Mouse (Mus musculus) forebrain, embryonic 11.5 days (tissue): ENCODE data around the gene Secisbp2l. TPM values are rescaled to one million over a fixed set of nuclear protein-coding genes. Genes with fewer than 3 reads are reported as not detected.

Source experiments
- ATAC-seq: fragments of 200-750 bp; cut with Nextera tagmentation; replicated peaks from 2 replicates; pipeline ENCODE4 v1.8.0; 2017; ENCODE audit warnings: moderate TSS enrichment; ENCODE audit not compliant: low FRiP score
- DNase-seq: peaks from one replicate; pipeline ENCODE4 v3.0.0-alpha.2; 2017; ENCODE audit warnings: low spot score
- H3K27ac ChIP-seq: fragments of 300-500 bp; sonication (generic); 2 replicates; pipeline ENCODE4 v1.5.1; 2014; ENCODE audit warnings: low read depth, low read length
- H3K27me3 ChIP-seq: fragments of 300-500 bp; sonication (generic); 2 replicates; pipeline ENCODE4 v1.6.1; 2014; ENCODE audit warnings: mild to moderate bottlenecking, low read length, mixed read lengths; ENCODE audit not compliant: control insufficient read depth, insufficient read depth
- H3K36me3 ChIP-seq: fragments of 300-500 bp; sonication (generic); 2 replicates; pipeline ENCODE4 v1.6.1; 2014; ENCODE audit warnings: mild to moderate bottlenecking, low read length, moderate library complexity, mixed read lengths; ENCODE audit not compliant: control insufficient read depth, insufficient read depth
- H3K4me1 ChIP-seq: fragments of 300-500 bp; sonication (generic); replicated peaks from 2 replicates; pipeline ENCODE4 v1.6.1; 2014; ENCODE audit warnings: low read length, mixed read lengths; ENCODE audit not compliant: control insufficient read depth, insufficient read depth
- H3K4me2 ChIP-seq: fragments of 300-500 bp; sonication (generic); 2 replicates; pipeline ENCODE4 v1.6.1; 2014; ENCODE audit warnings: low read depth, mild to moderate bottlenecking, low read length, moderate library complexity, mixed read lengths; ENCODE audit not compliant: severe bottlenecking
- H3K4me3 ChIP-seq: fragments of 300-500 bp; sonication (generic); 2 replicates; pipeline ENCODE4 v1.5.1; 2014; ENCODE audit warnings: low read depth, low read length
- H3K9ac ChIP-seq: fragments of 300-500 bp; sonication (generic); 2 replicates; pipeline ENCODE4 v1.6.1; 2014; ENCODE audit warnings: low read length
- H3K9me3 ChIP-seq: fragments of 300-500 bp; sonication (generic); 2 replicates; pipeline ENCODE4 v1.6.1; 2016; ENCODE audit warnings: low read length, mixed read lengths; ENCODE audit not compliant: control insufficient read depth
- WGBS: fragments of 180-500 bp; shearing (Covaris S2); extraction: QIAGEN DNeasy Blood & Tissue Kit; methylation state at CpG from one replicate; pipeline ENCODE4 v1.1.7; 2014; 5-methylcytosine and 5-hydroxymethylcytosine counted together
- polyA plus RNA-seq: library from polyadenylated mRNA; unstranded; fragments of >200 nt; fragmentation: Nextera tagmentation; extraction: Ambion mirVana; gene quantifications from 2 replicates; pipeline ENCODE4 v1.2.1, GENCODE M21; 2014

Secisbp2l gene
- polyA plus RNA-seq, 1 experiment from 2014 or later = 28.6 TPM

- Histone ChIP-seq H3K4me2 (no peak overlapping the region), H3K9ac (no peak overlapping the region), H3K27me3 (no peaks in the 10 kb centered on the region), H3K9me3 (no peaks in the 10 kb centered on the region), H3K27ac (no peak overlapping the region), H3K4me3 (no peak overlapping the region), H3K4me1 (0 out of 2 replicates have a peak, but pooled peaks cover 2% of the 10 kb centered on the region), H3K36me3 (no peaks in the 10 kb centered on the region; the same call in 1 of the 2 replicates)
- ATAC-seq (no peak), DNase-seq (no peak)
- WGBS = 90% methylated on average over 12 of the region's 12 CpGs
Observed at GRCm38 (mm10) chr2:125778380-125778779, 4.3 kb downstream of the Secisbp2l start.

DNA sequence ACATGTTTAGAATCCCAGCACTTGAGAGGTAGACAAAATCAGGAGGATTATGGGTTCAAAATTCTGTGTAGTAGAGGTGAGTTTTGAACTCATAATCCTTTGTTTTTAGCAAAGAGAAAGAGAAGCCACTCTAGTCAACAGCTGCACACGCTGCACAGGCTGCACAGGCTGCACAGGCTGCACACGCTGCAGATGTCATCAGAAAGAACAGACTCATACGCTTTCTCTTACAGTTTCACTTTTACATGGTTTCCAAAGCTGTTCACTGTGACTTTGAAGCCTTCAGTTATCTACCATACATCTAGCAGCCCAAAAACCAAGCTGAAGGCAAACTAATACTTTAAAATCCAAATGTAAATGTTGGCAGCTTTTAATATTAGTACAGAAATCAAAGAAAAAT lies 5.7 kb downstream of the Secisbp2l start:
- 98% methylated on average over 3 of the region's 3 CpGs for WGBS
- H3K4me1 ChIP-seq = 0 out of 2 replicates have a peak, but pooled peaks cover 2% of the 10 kb centered on the region
- no peak for DNase-seq
- H3K27me3 ChIP-seq = no peaks in the 10 kb centered on the region
- H3K4me3 ChIP-seq = no peak overlapping the region
- ATAC-seq = no peak
- no peaks in the 10 kb centered on the region; the same call in 1 of the 2 replicates for H3K36me3 ChIP-seq
- H3K9ac ChIP-seq = no peak overlapping the region
- H3K4me2 ChIP-seq = no peak overlapping the region
- no peak overlapping the region for H3K27ac ChIP-seq
- H3K9me3 ChIP-seq = no peaks in the 10 kb centered on the region

DNA sequence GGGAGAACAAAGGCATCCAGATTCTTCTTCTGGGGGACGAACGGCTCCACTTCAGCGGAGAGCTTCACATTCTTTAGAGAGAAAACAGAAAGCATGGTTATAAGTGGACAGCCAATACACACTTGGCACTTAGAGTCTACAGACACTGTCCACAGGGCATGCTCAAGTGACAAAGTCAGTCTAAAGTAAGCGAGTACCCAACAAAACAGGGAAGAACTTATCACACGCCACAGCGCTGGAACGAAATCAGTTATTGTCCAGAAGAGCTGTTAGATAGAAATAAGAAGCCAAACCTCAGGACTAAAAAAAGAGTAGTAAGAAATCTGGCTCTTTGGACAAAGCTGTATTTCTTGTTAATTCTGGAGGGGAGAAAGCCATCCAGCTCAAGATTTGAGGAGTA lies 7.0 kb downstream of the Secisbp2l start:
- no peaks in the 10 kb centered on the region for H3K27me3 ChIP-seq
- no peak for DNase-seq
- H3K27ac ChIP-seq = no peak overlapping the region
- H3K4me1 ChIP-seq = no peaks in the 10 kb centered on the region
- no peak for ATAC-seq
- no peak overlapping the region for H3K4me2 ChIP-seq
- WGBS = 95% methylated on average over 7 of the region's 7 CpGs
- H3K9ac ChIP-seq = no peak overlapping the region
- no peaks in the 10 kb centered on the region; the same call in 1 of the 2 replicates for H3K36me3 ChIP-seq
- no peak overlapping the region for H3K4me3 ChIP-seq
- H3K9me3 ChIP-seq = no peaks in the 10 kb centered on the region

GRCm38 (mm10) chr2:125774846-125775245 lies 7.8 kb downstream of the Secisbp2l start:
- Histone ChIP-seq H3K27me3 (no peaks in the 10 kb centered on the region), H3K4me1 (no peaks in the 10 kb centered on the region), H3K9me3 (no peaks in the 10 kb centered on the region), H3K4me2 (no peak overlapping the region), H3K4me3 (no peak overlapping the region), H3K9ac (no peak overlapping the region), H3K36me3 (no peaks in the 10 kb centered on the region; the same call in 1 of the 2 replicates), H3K27ac (no peak overlapping the region)
- DNase-seq (no peak), ATAC-seq (no peak)
- 89% methylated on average over 4 of the region's 4 CpGs for WGBS

DNA sequence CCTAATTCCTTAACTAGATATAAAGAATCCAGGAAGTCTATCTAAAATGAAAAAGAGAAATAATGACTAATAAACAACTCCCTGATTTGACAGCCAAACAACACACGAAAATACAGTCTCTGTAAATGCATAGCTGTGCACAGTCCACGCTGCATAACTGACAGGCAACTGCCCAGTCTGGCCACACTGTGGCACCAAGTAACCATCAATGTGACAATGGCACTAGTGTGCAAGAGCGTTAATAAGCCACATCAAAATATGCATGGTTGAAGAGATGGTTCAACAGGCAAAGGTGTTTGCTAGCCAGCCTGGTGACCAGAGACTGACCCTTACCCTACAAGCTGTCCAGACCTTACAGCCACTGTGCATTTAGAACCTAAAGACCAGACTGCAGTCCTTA lies 17.6 kb downstream of the Secisbp2l start:
- H3K4me1 ChIP-seq = no peaks in the 10 kb centered on the region
- no peak overlapping the region for H3K27ac ChIP-seq
- 88% methylated on average over 3 of the region's 3 CpGs for WGBS
- H3K4me2 ChIP-seq = no peak overlapping the region
- H3K9ac ChIP-seq = no peak overlapping the region
- no peaks in the 10 kb centered on the region for H3K9me3 ChIP-seq
- no peaks in the 10 kb centered on the region for H3K27me3 ChIP-seq
- no peaks in the 10 kb centered on the region; the same call in 1 of the 2 replicates for H3K36me3 ChIP-seq
- DNase-seq (no peak), ATAC-seq (no peak)
- no peak overlapping the region for H3K4me3 ChIP-seq

DNA sequence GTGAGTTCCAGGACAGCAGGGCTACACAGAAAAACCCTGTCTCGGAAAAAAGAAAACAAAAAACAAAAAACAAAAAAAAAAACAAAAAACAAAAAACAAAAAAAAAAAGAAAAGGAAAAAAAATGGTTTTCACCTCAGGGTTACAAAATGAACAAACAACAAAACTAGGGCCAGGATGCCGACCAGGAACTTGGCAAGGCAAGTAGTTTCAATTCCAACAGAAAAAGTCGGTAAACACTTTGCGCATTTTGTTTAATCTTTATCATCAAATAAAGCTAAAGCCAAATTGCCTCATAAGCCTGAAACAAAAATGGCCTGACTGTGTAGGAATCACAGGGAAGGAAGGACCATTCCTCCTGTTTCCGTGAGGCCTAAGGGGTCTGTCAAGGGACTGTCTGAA lies 18.1 kb downstream of the Secisbp2l start:
- Histone ChIP-seq H3K27ac (no peak overlapping the region), H3K4me3 (no peak overlapping the region), H3K27me3 (no peaks in the 10 kb centered on the region), H3K4me1 (no peaks in the 10 kb centered on the region), H3K9me3 (no peaks in the 10 kb centered on the region), H3K4me2 (no peak overlapping the region), H3K36me3 (no peaks in the 10 kb centered on the region; the same call in 1 of the 2 replicates), H3K9ac (no peak overlapping the region)
- WGBS = 93% methylated on average over 5 of the region's 5 CpGs
- DNase-seq (no peak), ATAC-seq (no peak)

- no peak for DNase-seq
- Histone ChIP-seq H3K9me3 (no peaks in the 10 kb centered on the region), H3K9ac (no peak overlapping the region), H3K4me1 (no peaks in the 10 kb centered on the region), H3K4me2 (no peak overlapping the region), H3K36me3 (no peaks in the 10 kb centered on the region; the same call in 1 of the 2 replicates), H3K27ac (no peak overlapping the region), H3K4me3 (no peak overlapping the region), H3K27me3 (no peaks in the 10 kb centered on the region)
- WGBS = 88% methylated on average over 2 of the region's 2 CpGs
- no peak for ATAC-seq
Observed at GRCm38 (mm10) chr2:125749330-125749729, 33.3 kb downstream of the Secisbp2l start.

DNA sequence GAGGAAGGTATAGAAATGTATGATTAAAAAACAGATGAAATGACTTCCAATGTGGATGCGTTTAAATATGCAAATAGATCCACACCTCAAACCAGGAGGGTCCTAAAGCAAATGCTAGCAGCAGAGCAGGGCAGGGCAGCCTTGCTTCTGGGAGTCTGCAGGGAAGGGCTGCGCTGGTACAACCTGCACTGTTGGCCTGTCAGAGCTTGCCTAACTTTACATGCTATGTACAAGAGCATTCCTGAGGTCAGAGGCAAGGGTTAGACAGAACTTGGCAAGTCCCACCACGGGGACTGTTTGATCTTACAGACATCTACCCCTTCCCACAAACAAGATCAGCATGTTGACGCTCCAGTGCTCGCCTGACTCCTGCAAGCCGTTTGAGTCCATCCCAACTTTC lies 43.3 kb downstream of the Secisbp2l start:
- WGBS = 90% methylated on average over 6 of the region's 6 CpGs
- Histone ChIP-seq H3K4me3 (no peak overlapping the region), H3K27ac (no peak overlapping the region), H3K4me2 (no peak overlapping the region), H3K9me3 (no peaks in the 10 kb centered on the region), H3K4me1 (no peaks in the 10 kb centered on the region), H3K9ac (no peak overlapping the region), H3K27me3 (no peaks in the 10 kb centered on the region), H3K36me3 (peaks cover 6% of the 10 kb centered on the region; the same call in 1 of the 2 replicates)
- no peak for DNase-seq
- ATAC-seq = no peak

DNA sequence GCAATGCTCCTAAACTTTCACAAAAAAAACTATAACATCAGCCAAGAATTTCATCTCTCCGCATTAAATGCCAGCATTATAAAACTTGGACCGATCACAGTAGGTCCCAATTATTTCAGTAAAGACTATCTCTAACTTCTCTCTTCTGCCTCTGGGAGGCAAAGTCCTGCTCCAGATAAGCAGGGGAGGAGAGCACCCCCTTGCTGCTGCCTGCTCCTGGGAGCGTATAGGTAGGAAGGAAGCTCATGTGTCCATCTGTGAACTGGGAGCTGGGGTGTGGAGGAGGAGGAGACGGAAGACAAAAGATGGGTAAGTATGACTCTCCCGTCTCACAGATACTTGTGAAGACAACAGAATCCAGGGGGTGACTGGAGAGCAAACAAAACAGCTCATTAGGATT lies 44.0 kb downstream of the Secisbp2l start:
- 73% methylated on average over 5 of the region's 5 CpGs for WGBS
- peaks cover 6% of the 10 kb centered on the region; the same call in 1 of the 2 replicates for H3K36me3 ChIP-seq

More for the DNA sequence above, 44.0 kb downstream of the Secisbp2l start:
- Histone ChIP-seq H3K4me2 (no peak overlapping the region), H3K9me3 (no peaks in the 10 kb centered on the region), H3K27ac (no peak overlapping the region), H3K4me1 (no peaks in the 10 kb centered on the region), H3K27me3 (no peaks in the 10 kb centered on the region), H3K4me3 (no peak overlapping the region), H3K9ac (no peak overlapping the region)
- no peak for DNase-seq
- no peak for ATAC-seq
